Mouse (Mus musculus) limb, embryonic 13.5 days (tissue): ENCODE data around the gene S100a7a. TPM values are rescaled to one million over a fixed set of nuclear protein-coding genes. Genes with fewer than 3 reads are reported as not detected.

Source experiments
- ATAC-seq: fragments of 200-750 bp; cut with Nextera tagmentation; 2 replicates; pipeline ENCODE4 v1.8.0; 2017; ENCODE audit warnings: low read depth, moderate number of reproducible peaks, moderate TSS enrichment; ENCODE audit not compliant: low FRiP score
- H3K27ac ChIP-seq: fragments of 300-500 bp; sonication (generic); 2 replicates; pipeline ENCODE4 v1.5.1; 2015; ENCODE audit warnings: inconsistent platforms, mild to moderate bottlenecking, moderate library complexity
- H3K27me3 ChIP-seq: fragments of 300-500 bp; sonication (generic); 2 replicates; pipeline ENCODE4 v1.6.1; 2015; ENCODE audit warnings: mild to moderate bottlenecking, inconsistent platforms
- H3K36me3 ChIP-seq: fragments of 300-500 bp; sonication (generic); 2 replicates; pipeline ENCODE4 v1.6.1; 2015; ENCODE audit warnings: inconsistent platforms, mild to moderate bottlenecking, moderate library complexity
- H3K4me1 ChIP-seq: fragments of 300-500 bp; sonication (generic); 2 replicates; pipeline ENCODE4 v1.6.1; 2015; ENCODE audit warnings: inconsistent platforms
- H3K4me2 ChIP-seq: fragments of 300-500 bp; sonication (generic); replicated peaks from 2 replicates; pipeline ENCODE4 v1.6.1; 2015; ENCODE audit warnings: inconsistent platforms, mild to moderate bottlenecking, moderate library complexity
- H3K4me3 ChIP-seq: fragments of 300-500 bp; sonication (generic); 2 replicates; pipeline ENCODE4 v1.5.1; 2015; ENCODE audit warnings: moderate library complexity, mild to moderate bottlenecking, inconsistent platforms
- H3K9ac ChIP-seq: fragments of 300-500 bp; sonication (generic); 2 replicates; pipeline ENCODE4 v1.6.1; 2015; ENCODE audit warnings: mild to moderate bottlenecking, inconsistent platforms
- H3K9me3 ChIP-seq: fragments of 300-500 bp; sonication (generic); 2 replicates; pipeline ENCODE4 v1.6.1; 2016; ENCODE audit warnings: inconsistent platforms
- WGBS: fragments of 180-500 bp; shearing (Covaris S2); methylation state at CpG from one replicate; pipeline ENCODE4 v1.1.7; 2015; 5-methylcytosine and 5-hydroxymethylcytosine counted together
- polyA plus RNA-seq: library from polyadenylated mRNA; unstranded; fragments of >200 nt; fragmentation: Nextera tagmentation; extraction: Ambion mirVana; gene quantifications from 2 replicates; pipeline ENCODE4 v1.2.1, GENCODE M21; 2015

The S100a7a gene
- polyA plus RNA-seq, 1 experiment from 2014 or later, result not detected

- H3K9me3 ChIP-seq, result no peaks in the 10 kb centered on the region
- H3K9ac ChIP-seq, result no peak overlapping the region
- no peaks in the 10 kb centered on the region for H3K27me3 ChIP-seq
- H3K4me3 ChIP-seq, result no peak overlapping the region
- no peak overlapping the region for H3K27ac ChIP-seq
- 80% methylated on average over 2 of the region's 2 CpGs for WGBS
- no peaks in the 10 kb centered on the region for H3K36me3 ChIP-seq
- ATAC-seq, result no peak
- no peak overlapping the region for H3K4me2 ChIP-seq
- H3K4me1 ChIP-seq, result no peaks in the 10 kb centered on the region
Measured at GRCm38 (mm10) chr3:90631984-90632383, 21.8 kb upstream of the S100a7a start.

GRCm38 (mm10) chr3:90638511-90639275 is 15.1 kb upstream of the S100a7a start:
- Histone ChIP-seq H3K36me3 (no peaks in the 10 kb centered on the region), H3K9me3 (no peaks in the 10 kb centered on the region), H3K27ac (no peak overlapping the region), H3K4me3 (no peak overlapping the region), H3K4me2 (no peak overlapping the region), H3K9ac (no peak overlapping the region), H3K4me1 (no peaks in the 10 kb centered on the region), H3K27me3 (no peaks in the 10 kb centered on the region)
- 60% methylated on average over 1 of the region's 1 CpGs for WGBS
- no peak for ATAC-seq

GRCm38 (mm10) chr3:90639511-90640154 is 14.2 kb upstream of the S100a7a start:
- H3K4me1 ChIP-seq, result no peaks in the 10 kb centered on the region
- no peak overlapping the region for H3K4me3 ChIP-seq
- ATAC-seq, result no peak
- no peak overlapping the region for H3K4me2 ChIP-seq
- H3K9me3 ChIP-seq, result no peaks in the 10 kb centered on the region
- WGBS, result 51% methylated on average over 7 of the region's 7 CpGs
- H3K27ac ChIP-seq, result no peak overlapping the region
- H3K27me3 ChIP-seq, result no peaks in the 10 kb centered on the region
- no peaks in the 10 kb centered on the region for H3K36me3 ChIP-seq
- H3K9ac ChIP-seq, result no peak overlapping the region

GRCm38 (mm10) chr3:90640981-90641380 is 12.8 kb upstream of the S100a7a start:
- WGBS, result 79% methylated on average over 7 of the region's 7 CpGs
- Histone ChIP-seq H3K27ac (no peak overlapping the region), H3K4me1 (no peaks in the 10 kb centered on the region), H3K36me3 (no peaks in the 10 kb centered on the region), H3K4me2 (no peak overlapping the region), H3K27me3 (no peaks in the 10 kb centered on the region), H3K9ac (no peak overlapping the region), H3K4me3 (no peak overlapping the region), H3K9me3 (no peaks in the 10 kb centered on the region)
- no peak for ATAC-seq

- no peak for ATAC-seq
- Histone ChIP-seq H3K4me3 (no peak overlapping the region), H3K36me3 (no peaks in the 10 kb centered on the region), H3K4me1 (no peaks in the 10 kb centered on the region), H3K27me3 (no peaks in the 10 kb centered on the region), H3K9ac (no peak overlapping the region), H3K27ac (no peak overlapping the region), H3K9me3 (no peaks in the 10 kb centered on the region), H3K4me2 (no peak overlapping the region)
- 52% methylated on average over 3 of the region's 3 CpGs for WGBS
Measured at GRCm38 (mm10) chr3:90644220-90644619, 9.6 kb upstream of the S100a7a start.

- no peaks in the 10 kb centered on the region for H3K27me3 ChIP-seq
- H3K27ac ChIP-seq, result no peak overlapping the region
- H3K4me3 ChIP-seq, result no peak overlapping the region
- no peaks in the 10 kb centered on the region for H3K36me3 ChIP-seq
- no peaks in the 10 kb centered on the region for H3K9me3 ChIP-seq
- WGBS, result 92% methylated on average over 1 of the region's 1 CpGs
- H3K4me2 ChIP-seq, result no peak overlapping the region
- no peak for ATAC-seq
- no peak overlapping the region for H3K9ac ChIP-seq
- H3K4me1 ChIP-seq, result no peaks in the 10 kb centered on the region
Measured at GRCm38 (mm10) chr3:90647291-90647690, 6.5 kb upstream of the S100a7a start.

GRCm38 (mm10) chr3:90648981-90649380 is 4.8 kb upstream of the S100a7a start:
- no peak overlapping the region for H3K9ac ChIP-seq
- H3K4me3 ChIP-seq, result no peak overlapping the region
- no peak for ATAC-seq
- no peaks in the 10 kb centered on the region for H3K9me3 ChIP-seq
- H3K4me2 ChIP-seq, result no peak overlapping the region
- H3K4me1 ChIP-seq, result no peaks in the 10 kb centered on the region
- H3K27me3 ChIP-seq, result no peaks in the 10 kb centered on the region
- no peaks in the 10 kb centered on the region for H3K36me3 ChIP-seq
- no peak overlapping the region for H3K27ac ChIP-seq

- no peaks in the 10 kb centered on the region; the same call in 1 of the 2 replicates for H3K27me3 ChIP-seq
Measured at GRCm38 (mm10) chr3:90649832-90650231, 4.0 kb upstream of the S100a7a start.

GRCm38 (mm10) chr3:90652878-90653508 is 824 bp upstream of the S100a7a start:
- Histone ChIP-seq H3K4me3 (no peak overlapping the region), H3K4me1 (no peaks in the 10 kb centered on the region), H3K27ac (no peak overlapping the region), H3K9me3 (no peaks in the 10 kb centered on the region), H3K27me3 (peaks cover 3% of the 10 kb centered on the region; the same call in 1 of the 2 replicates), H3K4me2 (no peak overlapping the region), H3K9ac (no peak overlapping the region), H3K36me3 (no peaks in the 10 kb centered on the region)
- peak; percentile 81; the same call in 1 of the 2 replicates for ATAC-seq
- WGBS, result 38% methylated on average over 5 of the region's 5 CpGs

More at GRCm38 (mm10) chr3:90649832-90650231, 4.0 kb upstream of the S100a7a start:
- Histone ChIP-seq H3K9me3 (no peaks in the 10 kb centered on the region), H3K36me3 (no peaks in the 10 kb centered on the region), H3K4me2 (no peak overlapping the region), H3K4me3 (no peak overlapping the region), H3K27ac (no peak overlapping the region), H3K4me1 (no peaks in the 10 kb centered on the region), H3K9ac (no peak overlapping the region)
- no peak for ATAC-seq
- 92% methylated on average over 2 of the region's 2 CpGs for WGBS

GRCm38 (mm10) chr3:90657405-90657804 is 3.6 kb downstream of the S100a7a start:
- no peak overlapping the region for H3K4me2 ChIP-seq
- H3K36me3 ChIP-seq, result no peaks in the 10 kb centered on the region
- WGBS, result 68% methylated on average over 4 of the region's 4 CpGs
- no peak for ATAC-seq
- no peak overlapping the region for H3K4me3 ChIP-seq
- H3K27me3 ChIP-seq, result peaks cover 3% of the 10 kb centered on the region; the same call in 1 of the 2 replicates
- H3K9ac ChIP-seq, result no peak overlapping the region
- no peaks in the 10 kb centered on the region for H3K9me3 ChIP-seq
- no peaks in the 10 kb centered on the region for H3K4me1 ChIP-seq
- H3K27ac ChIP-seq, result no peak overlapping the region

- Histone ChIP-seq H3K4me1 (no peaks in the 10 kb centered on the region), H3K4me2 (no peak overlapping the region), H3K27me3 (peaks cover 3% of the 10 kb centered on the region; the same call in 1 of the 2 replicates), H3K4me3 (no peak overlapping the region), H3K9me3 (no peaks in the 10 kb centered on the region), H3K9ac (no peak overlapping the region), H3K36me3 (no peaks in the 10 kb centered on the region), H3K27ac (no peak overlapping the region)
- ATAC-seq, result no peak
Measured at GRCm38 (mm10) chr3:90659364-90660044, 5.7 kb downstream of the S100a7a start.

- 84% methylated on average over 2 of the region's 2 CpGs for WGBS
- H3K4me2 ChIP-seq, result no peak overlapping the region
- H3K4me3 ChIP-seq, result no peak overlapping the region
- H3K27me3 ChIP-seq, result no peaks in the 10 kb centered on the region
- H3K9ac ChIP-seq, result no peak overlapping the region
- no peak overlapping the region for H3K27ac ChIP-seq
- ATAC-seq, result no peak
- no peaks in the 10 kb centered on the region for H3K36me3 ChIP-seq
- H3K9me3 ChIP-seq, result no peaks in the 10 kb centered on the region
- H3K4me1 ChIP-seq, result 0 out of 2 replicates have a peak, but pooled peaks cover 4% of the 10 kb centered on the region
Measured at GRCm38 (mm10) chr3:90664219-90664618, 10.4 kb downstream of the S100a7a start.
